Mouse (Mus musculus) kidney, adult 2 months (tissue): ENCODE results near the gene Trpm3.

ENCODE experiments used
- CTCF ChIP-seq: fragments of 200-500 bp; conservative IDR thresholded peaks from 2 replicates; pipeline ENCODE4 v1.5.1; 2011; ENCODE audit warnings: low read depth, mild to moderate bottlenecking, control low read depth, low read length, moderate library complexity, mixed read lengths; ENCODE audit not compliant: insufficient read depth, insufficient read length
- POLR2A ChIP-seq: fragments of 200-500 bp; IDR thresholded peaks from one replicate; pipeline ENCODE4 v1.6.1; 2011; ENCODE audit warnings: low read depth, low read length, control low read depth

DNA sequence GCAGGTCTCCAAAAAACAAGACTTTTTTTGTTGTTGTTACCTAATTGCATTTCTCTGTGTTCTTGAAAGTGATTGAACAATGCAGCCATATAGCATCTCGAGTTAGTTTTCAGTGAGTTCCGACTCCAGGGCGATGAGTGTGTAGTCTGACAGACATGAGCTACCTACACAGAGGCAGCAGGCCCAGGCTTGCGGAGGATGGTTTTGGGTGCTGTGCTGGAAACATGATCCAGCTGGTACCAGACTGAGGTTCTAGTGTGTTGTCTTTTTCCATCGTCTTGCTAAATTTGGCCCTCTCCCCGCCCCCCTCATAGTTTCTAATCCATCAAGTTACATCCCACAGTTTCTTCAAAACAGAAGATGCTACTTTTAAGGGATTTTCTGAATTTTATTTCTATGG lies 110.2 kb downstream of the Trpm3 start:
- TF ChIP-seq CTCF = no peak
- TF ChIP-seq POLR2A = no peak
